Mouse (Mus musculus) Muller cell, postnatal 12 days (primary cell): ENCODE measurements at regions not wholly inside any gene's neighbourhood (a gene's known extent, or its start where the extent isn't known, plus 50 kb on each side); places are given as distances from the start of the nearest gene placed in this dataset.

ENCODE experiments used
- DNase-seq: peaks from one replicate; pipeline ENCODE4 v3.0.0-alpha.2; 2015; ENCODE audit errors: inconsistent ontology term

- no peak for DNase-seq
These were observed 99.8 kb downstream of the Lrrn1 start for GRCm38 (mm10) chr6:107629376-107629775.

GRCm38 (mm10) chr6:107645751-107646150 is 116.2 kb downstream of the Lrrn1 start:
- DNase-seq = no peak

- DNase-seq = no peak
These were observed 124.4 kb downstream of the Lrrn1 start for GRCm38 (mm10) chr6:107653840-107654523.

- no peak for DNase-seq
These were observed 128.2 kb downstream of the Lrrn1 start for GRCm38 (mm10) chr6:107657805-107658204.

DNA sequence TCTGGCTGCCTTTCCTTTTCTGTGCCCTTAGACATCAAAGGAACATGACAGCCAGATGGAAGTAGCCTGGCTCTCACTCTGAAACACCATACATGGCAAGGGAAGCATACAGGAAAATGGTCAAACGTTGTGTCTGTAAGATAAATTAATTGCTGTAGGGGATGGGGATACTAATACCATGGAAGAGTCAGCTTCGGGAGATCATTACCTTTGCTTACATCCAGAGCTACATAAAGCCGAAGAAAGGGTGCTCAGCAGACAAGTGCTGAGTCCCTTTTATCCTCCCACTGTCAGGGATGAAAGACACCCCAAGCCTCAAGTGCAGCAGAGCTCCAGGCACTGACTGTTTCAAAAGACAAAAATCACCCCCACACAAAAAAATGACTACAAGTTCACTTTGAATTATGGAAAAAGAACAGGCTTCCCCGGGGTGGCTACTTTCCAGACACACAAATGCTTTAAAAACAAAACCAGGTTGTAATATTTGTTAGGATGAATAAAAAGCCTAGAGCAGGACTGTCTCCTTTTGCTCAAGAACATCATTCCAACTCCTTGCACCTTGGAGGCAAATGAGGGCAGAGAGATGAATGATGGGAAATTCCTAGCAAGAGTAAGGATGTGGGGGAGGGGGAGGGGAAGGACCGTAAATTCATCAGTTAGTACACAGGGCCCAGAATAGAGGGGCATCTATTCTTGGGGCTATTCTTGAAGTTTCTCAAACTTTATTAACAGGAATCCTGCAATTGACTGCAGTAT is 131.6 kb downstream of the Lrrn1 start:
- no peak for DNase-seq

- DNase-seq = no peak
These were observed 169.7 kb downstream of the Lrrn1 start for GRCm38 (mm10) chr6:107699298-107699697.

DNA sequence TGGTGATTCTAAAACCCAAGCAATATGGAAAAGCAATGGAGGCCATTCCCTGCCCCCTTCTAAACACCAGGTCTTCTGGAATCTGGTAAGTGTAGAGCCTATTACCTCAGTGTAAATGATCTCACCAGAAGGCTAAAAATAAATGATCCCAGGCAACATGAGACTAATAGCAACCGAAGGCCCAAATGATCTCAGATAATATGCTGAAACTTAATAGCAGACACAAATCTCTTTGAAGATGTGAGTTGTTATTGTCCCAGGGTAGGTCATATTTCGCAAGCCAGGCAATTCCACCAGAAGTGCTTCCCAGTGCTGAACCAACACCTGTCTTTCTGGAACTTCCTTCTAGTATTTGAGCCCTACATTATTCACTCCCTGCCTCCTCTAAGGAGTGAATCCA is 178.6 kb downstream of the Lrrn1 start:
- DNase-seq = no peak

GRCm38 (mm10) chr6:107708608-107709007 is 179.0 kb downstream of the Lrrn1 start:
- DNase-seq = no peak

- DNase-seq = no peak
These were observed 180.8 kb downstream of the Lrrn1 start for GRCm38 (mm10) chr6:107710360-107710759.

GRCm38 (mm10) chr6:107711181-107712087 is 181.9 kb downstream of the Lrrn1 start:
- peak; percentile 69 for DNase-seq

- DNase-seq = no peak
These were observed 183.5 kb downstream of the Lrrn1 start for GRCm38 (mm10) chr6:107713051-107713450.

- DNase-seq = no peak
These were observed 187.6 kb downstream of the Lrrn1 start for GRCm38 (mm10) chr6:107717194-107717593.

DNA sequence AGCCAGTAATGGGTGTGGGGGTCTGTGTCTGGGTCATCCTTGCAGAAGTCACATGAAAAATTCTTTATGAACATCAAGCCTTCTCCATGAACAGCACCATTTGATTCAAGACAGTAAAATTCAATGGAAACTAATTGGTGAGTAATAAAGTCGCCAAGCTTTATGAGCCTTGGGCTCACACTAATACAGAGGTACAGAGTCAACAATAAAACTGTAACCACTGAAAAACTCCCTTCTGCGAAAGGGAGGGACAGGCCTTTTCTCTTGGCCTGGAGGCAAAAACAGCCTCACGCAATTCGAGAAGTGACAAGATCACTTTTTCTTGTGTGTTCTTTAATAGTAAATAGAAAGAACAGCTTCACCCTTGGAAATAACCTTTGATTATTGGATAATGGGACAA is 200.7 kb downstream of the Lrrn1 start:
- no peak for DNase-seq

DNA sequence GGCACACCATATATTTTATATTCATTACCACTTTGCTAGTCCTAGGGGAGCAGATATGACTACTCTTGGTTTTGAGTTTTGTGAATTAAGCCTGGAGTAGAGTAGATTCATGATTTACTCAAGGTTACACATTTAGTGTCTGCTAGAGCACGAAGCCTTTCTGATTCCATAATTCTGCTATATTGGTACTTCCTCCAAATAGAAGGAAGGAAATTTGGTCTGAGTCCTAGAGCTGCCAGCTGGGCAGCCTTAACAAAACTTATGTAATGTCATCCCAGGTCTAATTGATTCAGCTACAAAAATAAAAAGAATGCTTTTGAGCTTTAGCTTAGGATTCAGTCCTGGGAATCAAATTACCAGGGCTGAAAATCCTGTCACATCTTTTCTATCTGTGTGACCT is 205.2 kb downstream of the Lrrn1 start:
- DNase-seq = no peak

- DNase-seq = no peak
These were observed 219.7 kb downstream of the Lrrn1 start for GRCm38 (mm10) chr6:107749111-107749736.

DNA sequence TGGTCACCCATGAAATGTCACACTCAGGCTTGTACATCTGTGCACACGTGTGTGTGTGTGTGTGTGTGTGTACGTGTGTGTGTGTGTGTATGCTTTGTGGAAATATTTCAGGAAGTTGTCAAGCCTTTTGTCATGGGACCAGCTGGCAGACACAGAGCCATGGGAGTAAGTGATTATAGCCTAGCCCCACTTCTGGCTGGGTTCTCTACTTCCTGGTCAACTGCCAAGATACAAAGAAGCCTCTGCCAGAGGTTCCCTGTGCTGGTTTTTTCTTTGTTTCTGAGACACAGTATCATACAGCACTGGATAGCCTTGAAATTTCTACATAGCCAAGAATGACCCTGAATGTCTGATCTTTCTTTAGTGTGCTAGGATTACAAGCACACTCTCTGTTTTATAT is 220.2 kb downstream of the Lrrn1 start:
- DNase-seq = peak; percentile 37

DNA sequence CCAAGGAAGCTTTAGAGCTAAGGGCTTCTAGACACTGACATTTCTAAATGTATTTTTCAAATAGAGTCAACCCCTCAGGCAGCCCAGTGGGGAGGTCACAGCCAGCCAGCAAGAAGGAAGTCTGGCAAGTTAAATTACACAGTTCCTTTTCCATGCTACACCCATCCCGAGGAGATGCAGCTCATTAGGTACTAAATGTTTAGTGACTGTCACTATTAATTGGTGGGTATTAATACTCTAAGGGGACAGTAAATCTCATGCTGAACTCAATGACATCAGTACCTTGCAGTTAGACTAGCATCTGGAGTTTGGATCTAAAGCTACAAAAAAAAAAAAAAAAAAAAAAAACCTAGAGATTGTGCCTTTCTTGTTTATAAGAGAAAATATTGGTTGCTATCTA is 222.6 kb downstream of the Lrrn1 start:
- DNase-seq = no peak

- DNase-seq = no peak
These were observed 225.6 kb downstream of the Lrrn1 start for GRCm38 (mm10) chr6:107755158-107755557.

- DNase-seq = no peak
These were observed 241.4 kb downstream of the Lrrn1 start for GRCm38 (mm10) chr6:107770834-107771470.

DNA sequence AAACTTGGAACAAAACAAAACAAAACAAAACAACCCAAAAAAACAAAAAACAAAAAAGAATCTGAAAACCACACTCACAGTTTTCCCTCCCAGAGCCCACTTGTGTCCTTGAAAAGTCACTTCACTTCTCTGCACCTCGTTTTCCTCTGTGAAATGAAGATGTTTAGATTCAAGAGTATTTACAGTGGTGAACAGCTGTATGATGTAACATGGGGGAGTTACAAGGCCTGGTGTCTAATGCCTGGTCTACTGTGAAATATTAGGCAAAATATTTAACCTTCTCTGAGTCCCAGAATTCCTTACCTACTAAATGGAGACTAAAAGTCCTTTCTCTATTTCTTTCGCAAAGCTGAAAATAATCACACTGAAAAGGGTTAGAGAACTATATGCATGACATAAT is 255.4 kb downstream of the Lrrn1 start:
- DNase-seq = no peak

- no peak for DNase-seq
These were observed 258.8 kb downstream of the Lrrn1 start for GRCm38 (mm10) chr6:107788224-107788893.
